Mouse (Mus musculus) small intestine, adult 2 months (tissue): ENCODE results near the gene Magi1.

Experiments used
- CTCF ChIP-seq: fragments of 200-500 bp; IDR thresholded peaks from 2 replicates; pipeline ENCODE4 v1.5.1; 2012; ENCODE audit warnings: low read depth, mild to moderate bottlenecking, control low read depth, inconsistent platforms, low read length, moderate library complexity, mixed read lengths; ENCODE audit not compliant: insufficient replicate concordance, insufficient read length; ENCODE audit errors: extremely low read depth
- POLR2A ChIP-seq: fragments of 200-500 bp; IDR thresholded peaks from 2 replicates; pipeline ENCODE4 v1.6.1; 2012; ENCODE audit warnings: low read depth, mild to moderate bottlenecking, control low read depth, inconsistent platforms, low read length, moderate library complexity

DNA sequence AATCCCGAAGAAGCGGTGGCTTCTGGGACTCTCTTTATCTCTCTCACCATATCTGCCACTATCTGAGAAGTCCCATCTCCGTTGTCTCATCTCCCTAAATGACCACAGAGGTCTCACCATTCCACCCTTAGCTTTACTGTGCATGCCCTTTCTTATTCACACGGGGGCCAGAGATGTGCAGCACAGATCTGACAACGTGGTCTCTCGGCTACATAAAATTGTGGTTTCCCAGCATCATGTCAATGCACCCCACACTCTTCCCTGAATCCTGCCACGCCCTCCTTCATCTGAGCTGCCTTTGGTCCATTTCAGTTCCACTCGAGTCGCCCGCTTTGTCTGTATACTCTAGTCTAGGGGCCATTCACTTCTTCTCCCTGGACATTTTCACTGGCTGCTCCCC, 557.6 kb downstream of the Magi1 start:
- no peak for TF ChIP-seq CTCF
- no peak for TF ChIP-seq POLR2A
